Mouse (Mus musculus) cerebellum, postnatal 25 days (tissue): ENCODE results near the gene Cldn19.

ENCODE experiments used
- DNase-seq, 2 experiments: peaks; one replicate each; pipeline ENCODE4 v3.0.0; 2021; ENCODE audit warnings: mixed read lengths in 2 of 2

Cldn19 gene

DNA sequence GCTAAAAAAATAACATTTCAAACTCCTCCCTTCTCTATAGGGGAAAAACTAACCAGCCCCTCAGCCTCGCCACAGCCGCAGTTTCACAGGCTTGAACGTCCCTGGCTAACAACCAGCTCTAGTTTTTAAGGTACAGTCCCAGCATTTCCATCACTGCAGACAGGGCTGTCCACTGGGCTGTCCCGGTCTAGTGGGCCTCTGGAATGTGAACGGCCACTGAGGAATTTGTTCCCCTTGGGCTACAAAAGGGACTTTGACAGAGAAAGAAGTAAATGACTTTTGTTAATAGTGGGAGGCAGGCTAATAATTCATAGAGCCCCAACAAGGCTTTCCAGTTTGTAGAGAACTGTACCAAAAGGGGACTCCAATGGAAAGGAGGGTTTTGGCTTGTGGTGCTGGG, 50.2 kb downstream of the Cldn19 start:
- DNase-seq: no peak
